Mouse (Mus musculus): ENCODE data around the gene Myo5a. TPM values are rescaled to one million over a fixed set of nuclear protein-coding genes. Genes with fewer than 3 reads are reported as not detected.

The Myo5a gene
- polyA plus RNA-seq, 1 experiment from 2014 or later: 3.9 TPM

DNA sequence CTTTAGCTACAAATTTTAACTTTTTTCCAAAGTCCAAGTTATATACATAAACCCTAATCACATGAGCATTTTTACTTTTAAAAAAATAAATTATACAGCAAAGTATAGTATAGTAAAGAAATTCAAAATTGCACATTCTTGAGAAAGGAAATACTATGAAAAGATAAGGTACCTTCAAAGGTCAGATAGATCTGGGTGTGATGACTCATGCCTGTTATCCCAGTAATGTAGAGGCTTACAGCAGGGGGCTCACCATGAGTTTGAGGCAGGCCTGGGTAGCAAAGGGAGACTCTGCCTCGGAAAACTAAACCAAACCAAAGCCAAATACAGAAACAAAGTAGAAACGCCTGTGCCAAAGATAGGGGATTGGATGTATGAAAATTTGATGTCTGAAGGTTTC is 59.7 kb downstream of the Myo5a start:
- Histone ChIP-seq H3K4me1 (no peaks in the 10 kb centered on the region), H3K4me2 (no peak overlapping the region), H3K36me3 (no peaks in the 10 kb centered on the region), H3K9me3 (replicated peaks) (no peaks in the 10 kb centered on the region), H3K4me3 (no peak overlapping the region), H3K9ac (no peak overlapping the region), H3K27me3 (replicated peaks) (no peaks in the 10 kb centered on the region), H3K27ac (no peak overlapping the region)
- ATAC-seq: no peak
- 52% methylated on average over 2 of the region's 2 CpGs for WGBS (ENCODE audit: insufficient replicate concordance)

DNA sequence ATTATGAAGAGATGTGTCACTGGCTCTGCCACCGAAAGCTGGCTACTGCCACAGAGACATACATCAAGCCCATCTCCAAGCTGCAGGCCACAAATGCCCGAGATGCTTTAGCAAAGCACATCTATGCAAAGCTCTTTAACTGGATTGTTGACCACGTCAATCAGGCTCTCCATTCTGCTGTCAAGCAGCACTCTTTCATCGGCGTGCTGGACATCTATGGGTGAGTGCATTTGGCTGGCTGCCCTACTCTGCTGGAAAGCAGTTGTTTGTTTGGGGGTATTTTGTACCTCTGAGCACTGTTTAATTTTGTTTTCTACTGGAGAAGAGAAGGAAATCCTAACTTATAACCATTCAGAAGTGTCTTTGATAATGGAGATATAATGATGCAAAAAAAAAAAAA is 76.1 kb downstream of the Myo5a start:
- Histone ChIP-seq H3K9me3 (replicated peaks) (no peaks in the 10 kb centered on the region), H3K27ac (no peak overlapping the region), H3K4me1 (no peaks in the 10 kb centered on the region), H3K4me2 (no peak overlapping the region), H3K9ac (no peak overlapping the region), H3K4me3 (no peak overlapping the region), H3K36me3 (no peaks in the 10 kb centered on the region), H3K27me3 (replicated peaks) (no peaks in the 10 kb centered on the region)
- no peak for ATAC-seq
- WGBS (ENCODE audit: insufficient replicate concordance): 79% methylated on average over 5 of the region's 5 CpGs

DNA sequence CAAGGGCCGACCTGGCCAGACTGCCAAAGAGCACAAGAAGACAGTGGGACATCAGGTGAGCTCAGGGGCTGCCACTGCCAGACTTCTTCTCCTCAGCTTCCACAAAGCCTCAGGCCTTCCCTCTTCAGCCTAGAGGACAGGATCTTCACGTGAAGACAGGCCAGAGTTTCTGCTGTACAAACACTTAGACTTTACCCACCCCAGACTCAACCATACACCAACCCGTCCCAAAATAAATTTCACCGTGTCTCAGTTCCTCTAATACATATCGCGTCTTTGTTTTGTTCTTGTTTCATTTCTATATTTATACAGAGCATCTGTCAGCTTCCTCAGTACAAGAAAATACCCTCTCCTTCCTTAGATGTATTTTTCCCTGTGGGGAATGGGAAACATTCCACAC is 89.7 kb downstream of the Myo5a start:
- Histone ChIP-seq H3K4me1 (no peaks in the 10 kb centered on the region), H3K27me3 (replicated peaks) (no peaks in the 10 kb centered on the region), H3K27ac (no peak overlapping the region), H3K9me3 (replicated peaks) (no peaks in the 10 kb centered on the region), H3K36me3 (no peaks in the 10 kb centered on the region), H3K9ac (no peak overlapping the region), H3K4me3 (no peak overlapping the region), H3K4me2 (no peak overlapping the region)
- ATAC-seq: no peak
- WGBS (ENCODE audit: insufficient replicate concordance): 69% methylated on average over 6 of the region's 6 CpGs

DNA sequence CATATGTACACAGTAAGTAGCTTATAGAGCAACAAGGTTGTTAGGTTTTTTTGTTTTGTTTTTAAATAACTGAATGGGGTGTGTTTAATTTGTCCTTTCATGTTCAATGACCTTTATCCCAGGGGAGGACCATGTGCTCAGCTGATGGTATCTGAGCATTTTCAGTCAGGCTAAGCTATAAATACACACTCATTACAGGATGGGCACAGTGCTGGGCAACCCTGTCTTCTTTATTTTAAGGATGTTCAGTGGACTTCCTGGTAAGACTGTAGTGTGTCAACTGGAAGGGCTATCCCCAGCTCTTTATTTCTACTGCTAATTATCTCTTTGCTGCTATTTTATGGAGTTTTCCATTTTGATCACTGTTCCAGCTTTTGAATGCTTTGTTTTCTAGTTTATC is 92.8 kb downstream of the Myo5a start:
- no peak overlapping the region for H3K4me3 ChIP-seq
- no peaks in the 10 kb centered on the region for H3K27me3 ChIP-seq (replicated peaks)
- H3K4me2 ChIP-seq: no peak overlapping the region
- H3K4me1 ChIP-seq: no peaks in the 10 kb centered on the region
- no peak for ATAC-seq
- no peak overlapping the region for H3K27ac ChIP-seq
- no peaks in the 10 kb centered on the region for H3K9me3 ChIP-seq (replicated peaks)
- H3K9ac ChIP-seq: no peak overlapping the region
- no peaks in the 10 kb centered on the region for H3K36me3 ChIP-seq

DNA sequence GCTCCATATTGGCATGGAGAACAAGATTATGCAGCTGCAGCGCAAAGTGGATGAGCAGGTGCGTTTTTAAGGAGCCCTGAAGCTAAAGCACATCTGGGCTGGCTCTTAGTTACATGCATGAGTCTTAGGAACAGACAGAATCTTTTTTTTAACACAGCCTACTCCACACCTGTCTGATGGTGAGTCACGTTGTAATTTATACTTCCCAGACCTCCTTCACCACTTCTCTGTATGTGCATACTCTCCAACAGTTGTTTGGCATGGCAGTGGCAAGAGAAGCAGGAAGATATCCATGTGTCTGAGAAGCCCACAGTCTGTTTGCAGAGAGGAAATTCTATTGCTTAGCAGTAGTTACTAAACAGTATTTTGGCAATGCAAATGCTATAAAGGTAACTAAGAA is 100.9 kb downstream of the Myo5a start:
- WGBS (ENCODE audit: insufficient replicate concordance): 77% methylated on average over 3 of the region's 3 CpGs
- no peak overlapping the region for H3K4me3 ChIP-seq
- no peak for ATAC-seq
- no peaks in the 10 kb centered on the region for H3K36me3 ChIP-seq
- no peak overlapping the region for H3K27ac ChIP-seq
- H3K27me3 ChIP-seq (replicated peaks): no peaks in the 10 kb centered on the region
- H3K4me2 ChIP-seq: no peak overlapping the region
- H3K4me1 ChIP-seq: no peaks in the 10 kb centered on the region
- H3K9me3 ChIP-seq (replicated peaks): no peaks in the 10 kb centered on the region
- no peak overlapping the region for H3K9ac ChIP-seq

DNA sequence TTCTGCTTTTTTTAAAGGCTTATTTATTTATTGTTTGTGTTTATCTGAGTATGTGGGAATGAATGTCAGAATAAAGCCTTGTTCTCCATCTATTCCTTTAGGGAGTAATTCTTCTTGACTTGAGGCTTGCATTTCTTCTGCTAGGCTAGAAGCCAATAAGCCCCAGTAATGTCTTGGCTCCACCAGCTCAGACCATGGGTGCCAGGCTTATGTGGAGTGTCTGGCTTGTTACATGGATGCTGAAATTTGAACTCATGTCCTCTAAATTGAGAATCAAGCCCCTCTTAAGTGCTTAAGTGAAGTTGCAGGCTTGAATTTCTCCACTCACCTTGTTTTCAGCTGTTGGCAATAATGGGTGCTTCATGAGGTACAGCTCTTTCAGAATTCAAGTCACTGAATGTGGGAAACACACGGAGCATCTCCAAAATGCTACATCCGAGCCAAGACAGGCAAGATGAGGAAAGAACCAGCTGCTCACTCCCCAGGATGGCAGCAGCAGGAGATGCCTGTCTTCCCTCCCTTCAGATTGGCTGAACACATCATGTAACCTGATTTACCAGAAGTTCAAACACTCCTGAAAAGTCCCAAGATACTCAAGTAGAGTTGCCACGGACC is 116.9 kb downstream of the Myo5a start:
- H3K4me1 ChIP-seq: no peaks in the 10 kb centered on the region
- ATAC-seq: no peak

DNA sequence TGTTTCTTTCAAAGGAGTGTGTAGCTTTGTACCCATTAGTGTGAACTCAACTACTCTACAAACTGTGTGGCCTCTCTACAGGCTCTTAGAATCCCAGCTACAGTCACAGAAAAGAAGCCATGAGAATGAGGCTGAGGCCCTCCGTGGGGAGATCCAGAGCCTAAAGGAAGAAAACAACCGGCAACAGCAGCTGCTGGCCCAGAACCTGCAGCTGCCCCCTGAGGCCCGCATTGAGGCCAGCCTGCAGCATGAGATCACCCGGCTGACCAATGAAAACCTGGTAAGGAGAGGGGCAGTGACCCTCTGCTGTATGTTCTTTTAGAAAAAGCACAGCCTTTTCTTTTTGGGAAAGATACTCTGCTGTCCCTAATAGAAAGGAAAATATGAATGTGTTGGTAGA is 123.0 kb downstream of the Myo5a start:
- H3K27ac ChIP-seq: no peak overlapping the region
- H3K4me1 ChIP-seq: no peaks in the 10 kb centered on the region
- H3K4me3 ChIP-seq: no peak overlapping the region
- WGBS (ENCODE audit: insufficient replicate concordance): 57% methylated on average over 4 of the region's 4 CpGs
- no peak overlapping the region for H3K4me2 ChIP-seq
- no peaks in the 10 kb centered on the region for H3K9me3 ChIP-seq (replicated peaks)
- no peaks in the 10 kb centered on the region for H3K27me3 ChIP-seq (replicated peaks)
- no peak overlapping the region for H3K9ac ChIP-seq
- peaks cover 2% of the 10 kb centered on the region; the same call in 1 of the 2 replicates for H3K36me3 ChIP-seq
- no peak for ATAC-seq

More for the DNA sequence above, 116.9 kb downstream of the Myo5a start:
- WGBS (ENCODE audit: insufficient replicate concordance): 62% methylated on average over 3 of the region's 3 CpGs
- Histone ChIP-seq H3K4me2 (no peak overlapping the region), H3K9ac (no peak overlapping the region), H3K27me3 (replicated peaks) (no peaks in the 10 kb centered on the region), H3K27ac (no peak overlapping the region), H3K36me3 (no peaks in the 10 kb centered on the region), H3K4me3 (no peak overlapping the region), H3K9me3 (replicated peaks) (no peaks in the 10 kb centered on the region)

DNA sequence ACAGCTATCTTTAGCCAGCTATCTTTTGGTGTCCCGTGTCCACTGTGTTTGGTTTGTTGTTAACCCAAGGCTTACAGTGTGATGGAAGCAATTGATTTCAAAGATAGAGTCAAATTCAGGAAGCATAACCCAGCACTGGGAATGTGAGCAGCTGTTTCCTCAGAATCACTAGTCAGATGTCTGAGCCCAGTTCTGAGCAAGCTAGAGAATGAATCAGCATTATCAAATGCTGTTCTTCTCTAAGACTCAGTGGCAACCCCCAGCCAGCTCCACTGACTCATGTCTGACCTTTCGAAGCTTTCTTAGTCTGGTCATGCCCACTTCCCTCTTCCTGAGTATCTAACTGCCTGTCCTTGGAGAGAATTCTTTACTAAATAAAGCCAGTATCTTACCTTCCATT is 125.5 kb downstream of the Myo5a start:
- 11% methylated on average over 2 of the region's 2 CpGs for WGBS (ENCODE audit: insufficient replicate concordance)
- Histone ChIP-seq H3K27me3 (replicated peaks) (no peaks in the 10 kb centered on the region), H3K4me1 (no peaks in the 10 kb centered on the region), H3K27ac (no peak overlapping the region), H3K9ac (no peak overlapping the region), H3K9me3 (replicated peaks) (no peaks in the 10 kb centered on the region), H3K4me2 (no peak overlapping the region), H3K4me3 (no peak overlapping the region), H3K36me3 (peaks cover 2% of the 10 kb centered on the region; the same call in 1 of the 2 replicates)
- ATAC-seq: no peak

DNA sequence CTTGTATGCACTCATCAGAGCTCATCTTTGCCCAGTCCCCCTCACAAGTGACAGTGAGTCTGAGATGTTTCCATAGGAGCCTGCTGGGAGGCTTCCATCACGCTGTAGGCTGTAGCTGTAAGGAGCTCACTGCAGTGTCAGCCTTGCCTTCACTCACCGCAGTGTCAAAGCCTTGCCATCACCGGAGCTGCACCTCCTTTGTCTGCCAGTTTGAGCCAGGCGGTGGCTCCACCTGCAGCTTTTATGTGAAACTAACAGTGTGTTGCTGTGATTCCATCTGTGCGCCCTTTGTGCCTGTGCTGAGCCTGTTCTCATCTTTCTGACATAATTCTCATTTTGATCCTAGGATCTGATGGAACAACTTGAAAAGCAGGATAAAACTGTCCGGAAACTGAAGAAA is 126.5 kb downstream of the Myo5a start:
- no peaks in the 10 kb centered on the region for H3K4me1 ChIP-seq
- 71% methylated on average over 6 of the region's 6 CpGs for WGBS (ENCODE audit: insufficient replicate concordance)
- no peak overlapping the region for H3K27ac ChIP-seq
- H3K4me3 ChIP-seq: no peak overlapping the region
- no peaks in the 10 kb centered on the region for H3K27me3 ChIP-seq (replicated peaks)
- no peak overlapping the region for H3K9ac ChIP-seq
- ATAC-seq: no peak
- H3K36me3 ChIP-seq: peaks cover 2% of the 10 kb centered on the region; the same call in 1 of the 2 replicates
- no peaks in the 10 kb centered on the region for H3K9me3 ChIP-seq (replicated peaks)
- no peak overlapping the region for H3K4me2 ChIP-seq

DNA sequence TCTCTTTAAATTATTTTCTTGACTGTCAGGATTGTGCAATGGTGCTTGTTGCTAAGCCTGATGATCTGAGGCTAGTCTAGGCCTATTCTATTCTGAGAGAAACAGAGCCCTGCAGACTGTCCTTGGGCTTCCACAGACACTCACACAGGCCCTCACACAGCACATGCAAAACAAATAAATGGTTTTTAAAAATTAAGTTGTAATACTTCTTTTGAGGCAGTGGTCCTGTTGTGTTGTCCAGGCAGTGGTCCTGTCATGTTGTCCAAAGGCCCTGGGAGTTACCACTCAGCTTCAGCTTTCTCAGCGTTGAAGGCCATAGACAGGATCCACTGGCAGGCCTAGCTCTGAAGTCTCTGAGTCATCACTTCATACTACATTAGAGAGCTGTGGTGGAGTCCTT is 130.7 kb downstream of the Myo5a start:
- WGBS (ENCODE audit: insufficient replicate concordance): 75% methylated on average over 1 of the region's 1 CpGs
- Histone ChIP-seq H3K4me3 (no peak overlapping the region), H3K4me2 (no peak overlapping the region), H3K36me3 (peaks cover 2% of the 10 kb centered on the region; the same call in 1 of the 2 replicates), H3K9ac (no peak overlapping the region), H3K27ac (no peak overlapping the region), H3K4me1 (no peaks in the 10 kb centered on the region), H3K27me3 (replicated peaks) (no peaks in the 10 kb centered on the region), H3K9me3 (replicated peaks) (no peaks in the 10 kb centered on the region)
- ATAC-seq: no peak

DNA sequence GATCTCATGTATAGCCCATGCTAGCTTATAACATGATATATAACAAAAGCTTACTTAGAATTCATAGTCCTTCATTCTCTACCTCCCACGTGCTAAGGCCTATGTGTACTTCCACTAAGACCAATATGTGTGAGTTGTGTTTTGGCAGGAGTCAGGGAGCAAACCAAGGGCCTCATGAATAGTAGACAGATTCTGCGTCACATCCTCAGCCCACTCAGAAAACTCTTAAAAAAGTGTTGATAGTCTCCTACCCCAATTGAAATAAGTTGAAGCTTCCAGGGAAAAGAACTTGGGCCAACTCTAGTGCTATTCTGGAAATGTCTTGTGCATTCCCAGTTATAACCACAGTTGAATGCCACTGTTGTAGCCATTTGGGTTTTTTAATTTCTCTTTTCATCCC is 131.2 kb downstream of the Myo5a start:
- Histone ChIP-seq H3K4me1 (no peaks in the 10 kb centered on the region), H3K36me3 (peaks cover 2% of the 10 kb centered on the region; the same call in 1 of the 2 replicates), H3K9me3 (replicated peaks) (no peaks in the 10 kb centered on the region), H3K27ac (no peak overlapping the region), H3K9ac (no peak overlapping the region), H3K4me2 (no peak overlapping the region), H3K4me3 (no peak overlapping the region), H3K27me3 (replicated peaks) (no peaks in the 10 kb centered on the region)
- 75% methylated on average over 2 of the region's 2 CpGs for WGBS (ENCODE audit: insufficient replicate concordance)
- ATAC-seq: no peak

DNA sequence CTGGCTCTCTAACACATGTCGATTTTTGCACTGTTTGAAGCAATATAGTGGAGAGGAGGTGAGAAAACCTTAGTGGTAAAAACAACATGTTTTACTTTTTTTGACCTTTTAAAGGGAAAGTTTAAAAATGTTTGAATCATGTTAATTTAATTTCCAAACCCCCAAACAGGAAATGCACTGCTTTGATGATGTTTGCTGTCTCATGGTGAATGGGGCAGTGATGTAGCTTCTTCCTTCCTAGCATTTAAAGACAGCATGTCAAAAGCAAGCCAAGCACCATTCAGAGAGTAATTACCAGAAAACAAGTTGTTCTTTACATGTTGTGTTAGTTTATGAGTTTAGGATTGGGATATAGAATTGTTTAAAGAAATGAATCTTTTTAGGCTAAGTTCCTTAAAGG is 138.4 kb downstream of the Myo5a start:
- H3K27ac ChIP-seq: no peak overlapping the region
- H3K4me2 ChIP-seq: no peak overlapping the region
- ATAC-seq: no peak
- no peak overlapping the region for H3K9ac ChIP-seq
- no peaks in the 10 kb centered on the region for H3K4me1 ChIP-seq
- no peaks in the 10 kb centered on the region for H3K27me3 ChIP-seq (replicated peaks)
- no peaks in the 10 kb centered on the region for H3K9me3 ChIP-seq (replicated peaks)
- 50% methylated on average over 1 of the region's 1 CpGs for WGBS (ENCODE audit: insufficient replicate concordance)
- no peaks in the 10 kb centered on the region for H3K36me3 ChIP-seq
- H3K4me3 ChIP-seq: no peak overlapping the region

DNA sequence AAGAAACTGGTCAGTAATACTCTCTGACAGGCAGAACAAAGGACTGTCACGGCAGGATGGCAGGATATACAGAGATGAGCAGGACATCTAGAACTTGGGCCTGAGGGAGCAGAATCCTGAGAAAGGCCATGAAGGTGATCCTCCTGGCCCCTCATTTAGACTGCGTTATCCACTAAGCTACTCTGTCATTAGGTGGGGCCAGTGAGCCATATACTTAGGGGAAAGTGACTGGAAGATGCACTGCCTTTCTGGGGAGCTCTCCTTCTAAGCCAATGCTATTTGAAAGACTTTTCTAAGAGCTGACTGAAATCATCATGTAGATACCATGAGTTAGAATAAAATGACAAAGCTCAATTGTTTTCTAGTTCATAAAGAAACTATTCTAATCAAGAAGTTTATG is 139.5 kb downstream of the Myo5a start:
- Histone ChIP-seq H3K27me3 (replicated peaks) (no peaks in the 10 kb centered on the region), H3K4me3 (no peak overlapping the region), H3K9me3 (replicated peaks) (no peaks in the 10 kb centered on the region), H3K9ac (no peak overlapping the region), H3K4me2 (no peak overlapping the region), H3K36me3 (no peaks in the 10 kb centered on the region), H3K4me1 (no peaks in the 10 kb centered on the region), H3K27ac (no peak overlapping the region)
- 57% methylated on average over 2 of the region's 2 CpGs for WGBS (ENCODE audit: insufficient replicate concordance)
- ATAC-seq: no peak
